In genomic region chr5:32195857-32196609, GRCm38 (mm10) we compare ENCODE assay signal across 9 mouse cellular contexts. TPM values are rescaled to one million over a fixed set of nuclear protein-coding genes. Genes with fewer than 3 reads are reported as not detected.
DNase-seq lines count a peak whose midpoint lies in the region; ATAC-seq and TF ChIP-seq lines count a peak whose summit lies in the region.
"Had no signal": no experiment of that assay in that cellular context is flagged by ENCODE, and none has a peak within 500 bp of the region (broad histone marks: within the 10 kb centered on the region; RNA-seq: fewer than 3 reads in every experiment).

No protein-coding gene starts in this region.

- 55% methylated on average over 12 of the region's 12 CpGs for WGBS in lung, embryonic 14.5 days
- WGBS in stomach, embryonic 15.5 days = 47% methylated on average over 12 of the region's 12 CpGs
- WGBS in hindbrain, embryonic 13.5 days = 62% methylated on average over 11 of the region's 12 CpGs
- 72% methylated on average over 12 of the region's 12 CpGs for WGBS in forebrain, embryonic 12.5 days

- H3K27ac ChIP-seq in lung, embryonic 14.5 days (ENCODE audit: low read depth) = no peak overlapping the region
- H3K27ac ChIP-seq in embryonic fibroblast, embryonic 13.5 days (ENCODE audit: insufficient read depth, low read length) = peak overlapping the region; percentile 71
- H3K27ac ChIP-seq in stomach, embryonic 15.5 days = 0 out of 2 replicates have a peak overlapping the region, but pooled peaks have one; percentile 16
- H3K27ac ChIP-seq in hindbrain, embryonic 13.5 days = no peak overlapping the region
- H3K27ac ChIP-seq in forebrain, embryonic 12.5 days = no peak overlapping the region

- no peak for ATAC-seq in lung, embryonic 14.5 days (ENCODE audit: insufficient read depth)
- ATAC-seq in stomach, embryonic 15.5 days (ENCODE audit: insufficient read depth, low FRiP score, low read depth) = no peak
- no peak for ATAC-seq in hindbrain, embryonic 13.5 days (ENCODE audit: low FRiP score)
- no peak for ATAC-seq in forebrain, embryonic 12.5 days (ENCODE audit: low FRiP score)

- H3K9ac ChIP-seq in lung, embryonic 14.5 days = no peak overlapping the region
- no peak overlapping the region for H3K9ac ChIP-seq in stomach, embryonic 15.5 days
- no peak overlapping the region for H3K9ac ChIP-seq in hindbrain, embryonic 13.5 days
- H3K9ac ChIP-seq in forebrain, embryonic 12.5 days = no peak overlapping the region

- H3K4me3 ChIP-seq in lung, embryonic 14.5 days (ENCODE audit: low read depth, low read length) = no peak overlapping the region
- no peak overlapping the region for H3K4me3 ChIP-seq in embryonic fibroblast, embryonic 13.5 days (ENCODE audit: insufficient read depth, low read length)
- H3K4me3 ChIP-seq in stomach, embryonic 15.5 days (replicated peaks) = no peak overlapping the region
- no peak overlapping the region for H3K4me3 ChIP-seq in hindbrain, embryonic 13.5 days
- H3K4me3 ChIP-seq in forebrain, embryonic 12.5 days (replicated peaks) = no peak overlapping the region

- no peak for TF ChIP-seq POLR2A in embryonic fibroblast, embryonic 13.5 days (IDR thresholded peaks at IDR 0.05; ENCODE audit: low read depth, low read length)

- TF ChIP-seq CTCF in lung, embryonic 14.5 days (IDR thresholded peaks at IDR 0.05; ENCODE audit: low read depth) = peak; percentile 26
- no peak; the same call in 1 of the 2 replicates for TF ChIP-seq CTCF in embryonic fibroblast, embryonic 13.5 days (IDR thresholded peaks at IDR 0.05; ENCODE audit: borderline replicate concordance, insufficient read depth, low read length)

- no peaks in the 10 kb centered on the region for H3K9me3 ChIP-seq in lung, embryonic 14.5 days (ENCODE audit: low read depth, low read length)
- no peaks in the 10 kb centered on the region for H3K9me3 ChIP-seq in stomach, embryonic 15.5 days
- H3K9me3 ChIP-seq in hindbrain, embryonic 13.5 days = no peaks in the 10 kb centered on the region
- no peaks in the 10 kb centered on the region for H3K9me3 ChIP-seq in forebrain, embryonic 12.5 days

- peak; percentile 8 for DNase-seq in lung, embryonic 14.5 days
- DNase-seq in lung, postnatal 14 days = no peak
- peak; percentile 31 to 38 for DNase-seq in kidney, postnatal 36 days
- DNase-seq in frontal cortex, postnatal 10 days (ENCODE audit: low spot score in 2 of 2) = no peak
- DNase-seq: layer of hippocampus, postnatal 36 days had no signal

- H3K4me2 ChIP-seq in lung, embryonic 14.5 days = no peak overlapping the region
- H3K4me2 ChIP-seq in stomach, embryonic 15.5 days = no peak overlapping the region
- H3K4me2 ChIP-seq in hindbrain, embryonic 13.5 days = no peak overlapping the region
- no peak overlapping the region for H3K4me2 ChIP-seq in forebrain, embryonic 12.5 days

- no peaks in the 10 kb centered on the region for H3K36me3 ChIP-seq in lung, embryonic 14.5 days (ENCODE audit: insufficient read depth)
- no peaks in the 10 kb centered on the region for H3K36me3 ChIP-seq in stomach, embryonic 15.5 days
- no peaks in the 10 kb centered on the region for H3K36me3 ChIP-seq in hindbrain, embryonic 13.5 days
- no peaks in the 10 kb centered on the region for H3K36me3 ChIP-seq in forebrain, embryonic 12.5 days (replicated peaks)

- no peaks in the 10 kb centered on the region for H3K4me1 ChIP-seq in lung, embryonic 14.5 days (ENCODE audit: insufficient read depth)
- H3K4me1 ChIP-seq in embryonic fibroblast, embryonic 13.5 days (ENCODE audit: control insufficient read depth, insufficient read depth, low read length) = peaks cover 15% of the 10 kb centered on the region
- H3K4me1 ChIP-seq in stomach, embryonic 15.5 days = peaks cover 7% of the 10 kb centered on the region; the same call in 1 of the 2 replicates
- no peaks in the 10 kb centered on the region for H3K4me1 ChIP-seq in hindbrain, embryonic 13.5 days (replicated peaks)
- no peaks in the 10 kb centered on the region for H3K4me1 ChIP-seq in forebrain, embryonic 12.5 days

- no peaks in the 10 kb centered on the region for H3K27me3 ChIP-seq in lung, embryonic 14.5 days (ENCODE audit: insufficient read depth, low read length)
- no peaks in the 10 kb centered on the region for H3K27me3 ChIP-seq in stomach, embryonic 15.5 days (replicated peaks)
- H3K27me3 ChIP-seq in hindbrain, embryonic 13.5 days = no peaks in the 10 kb centered on the region
- no peaks in the 10 kb centered on the region for H3K27me3 ChIP-seq in forebrain, embryonic 12.5 days

RNA-seq across cellular contexts. Expression of gene Plb1, which starts 36.5 kb away (rescaled TPM):
- 10.9 and 11.4 TPM in 2 replicates for polyA plus RNA-seq in lung, embryonic 14.5 days (2014; fragmentation: Nextera tagmentation; extraction: Ambion mirVana)
- 0.25 and 0.72 TPM in 2 replicates for polyA plus RNA-seq in embryonic fibroblast, embryonic 13.5 days (2011; ENCODE audit: insufficient read length, low read depth, missing spikeins)
- polyA plus RNA-seq in stomach, embryonic 15.5 days (2015; fragmentation: Nextera tagmentation; extraction: Ambion mirVana) = 0.93 and 0.98 TPM in 2 replicates
- polyA plus RNA-seq in hindbrain, embryonic 13.5 days (2015; fragmentation: Nextera tagmentation; extraction: Ambion mirVana) = 0.04 and 0.12 TPM in 2 replicates
- polyA plus RNA-seq in forebrain, embryonic 12.5 days (2016; fragmentation: Nextera tagmentation; extraction: Ambion mirVana) = 0.20 and 0.23 TPM in 2 replicates

Comparison
In these comparisons a context has a peak if more than half of its experiments do, and no peak if none do; other contexts are left out.
1. DNase-seq: peak in lung, embryonic 14.5 days (single experiment) and kidney, postnatal 36 days (2 of 2); none in lung, postnatal 14 days (single experiment) and frontal cortex, postnatal 10 days (0 of 2).
2. H3K27ac ChIP-seq: peak in embryonic fibroblast, embryonic 13.5 days (single experiment) and stomach, embryonic 15.5 days (single experiment); none in lung, embryonic 14.5 days (single experiment), hindbrain, embryonic 13.5 days (single experiment) and forebrain, embryonic 12.5 days (single experiment).